Mouse (Mus musculus) ES-Bruce4 (cell line): Measurements from ENCODE around the gene Sdhaf2. TPM values are rescaled to one million over a fixed set of nuclear protein-coding genes. Genes with fewer than 3 reads are reported as not detected.

Experiments used
- H3K27ac ChIP-seq: 2 replicates; pipeline ENCODE4 v1.5.1; 2012; ENCODE audit warnings: low read length, inconsistent platforms; ENCODE audit not compliant: insufficient read depth
- H3K27me3 ChIP-seq: 2 replicates; pipeline ENCODE4 v1.6.1; 2012; ENCODE audit warnings: mild to moderate bottlenecking, low read length, inconsistent platforms; ENCODE audit not compliant: control insufficient read depth, poor library complexity, insufficient read depth, severe bottlenecking
- H3K36me3 ChIP-seq: 2 replicates; pipeline ENCODE4 v1.6.1; 2012; ENCODE audit warnings: inconsistent platforms, mild to moderate bottlenecking, low read length, moderate library complexity; ENCODE audit not compliant: control insufficient read depth, poor library complexity, insufficient read depth, severe bottlenecking
- H3K4me1 ChIP-seq: one replicate; pipeline ENCODE4 v1.8.1; 2011; ENCODE audit warnings: low read length; ENCODE audit not compliant: control insufficient read depth, insufficient read depth
- H3K4me3 ChIP-seq: 2 replicates; pipeline ENCODE4 v1.5.1; 2011; ENCODE audit warnings: low read depth, mild to moderate bottlenecking, low read length
- H3K9ac ChIP-seq: 2 replicates; pipeline ENCODE4 v1.6.1; 2012; ENCODE audit warnings: low read depth, mild to moderate bottlenecking, inconsistent platforms; ENCODE audit not compliant: poor library complexity, severe bottlenecking
- H3K9me3 ChIP-seq: replicated peaks from 2 replicates; pipeline ENCODE4 v1.6.1; 2012; ENCODE audit warnings: mild to moderate bottlenecking, low read length, inconsistent platforms; ENCODE audit not compliant: control insufficient read depth, poor library complexity, insufficient read depth, severe bottlenecking
- CTCF ChIP-seq: IDR thresholded peaks from one replicate; pipeline ENCODE4 v1.8.1; 2011; ENCODE audit warnings: low read depth, low read length
- EP300 ChIP-seq: IDR thresholded peaks from 2 replicates; pipeline ENCODE4 v1.6.1; 2011; ENCODE audit warnings: low read depth, low read length; ENCODE audit not compliant: insufficient read depth
- POLR2A ChIP-seq: IDR thresholded peaks from one replicate; pipeline ENCODE4 v1.8.1; 2011; ENCODE audit warnings: low read length; ENCODE audit not compliant: insufficient read depth
- polyA plus RNA-seq: library from polyadenylated mRNA; stranded (reverse); fragments of >200 nt; gene quantifications from 2 replicates; pipeline ENCODE4 v1.2.4, GENCODE M21; 2011; ENCODE audit warnings: low read depth; ENCODE audit not compliant: missing spikeins, insufficient read depth, insufficient read length

Gene Sdhaf2
- polyA plus RNA-seq, 1 experiment = 39.6 TPM

GRCm38 (mm10) chr19:10510759-10511330, 15.1 kb downstream of the Sdhaf2 start:
- no peak overlapping the region for H3K9ac ChIP-seq
- peaks cover 19% of the 10 kb centered on the region for H3K36me3 ChIP-seq
- H3K27ac ChIP-seq = no peak overlapping the region
- H3K27me3 ChIP-seq = no peaks in the 10 kb centered on the region
- no peaks in the 10 kb centered on the region for H3K4me1 ChIP-seq
- TF ChIP-seq CTCF (no peak), EP300 (no peak), POLR2A (no peak)
- H3K9me3 ChIP-seq = no peaks in the 10 kb centered on the region
- no peak overlapping the region for H3K4me3 ChIP-seq

- Histone ChIP-seq H3K4me3 (no peak overlapping the region), H3K4me1 (peaks cover 1% of the 10 kb centered on the region), H3K36me3 (peaks cover 13% of the 10 kb centered on the region), H3K9ac (no peak overlapping the region), H3K27ac (no peak overlapping the region), H3K9me3 (no peaks in the 10 kb centered on the region), H3K27me3 (no peaks in the 10 kb centered on the region)
- TF ChIP-seq CTCF (peak; percentile 99), POLR2A (no peak), EP300 (no peak)
These were observed 23.4 kb downstream of the Sdhaf2 start for GRCm38 (mm10) chr19:10502571-10502970.

- peaks cover 3% of the 10 kb centered on the region; the same call in 1 of the 2 replicates for H3K36me3 ChIP-seq
- H3K9ac ChIP-seq = no peak overlapping the region
- H3K27me3 ChIP-seq = no peaks in the 10 kb centered on the region
- H3K4me1 ChIP-seq = peaks cover 1% of the 10 kb centered on the region
- no peaks in the 10 kb centered on the region for H3K9me3 ChIP-seq
- TF ChIP-seq EP300 (no peak), POLR2A (no peak), CTCF (no peak)
- H3K27ac ChIP-seq = no peak overlapping the region
- H3K4me3 ChIP-seq = no peak overlapping the region
These were observed 25.4 kb downstream of the Sdhaf2 start for GRCm38 (mm10) chr19:10500581-10500980.

GRCm38 (mm10) chr19:10497512-10498160, 28.3 kb downstream of the Sdhaf2 start:
- Histone ChIP-seq H3K27ac (no peak overlapping the region), H3K36me3 (peaks cover 3% of the 10 kb centered on the region; the same call in 1 of the 2 replicates), H3K4me3 (no peak overlapping the region), H3K9ac (no peak overlapping the region), H3K4me1 (peaks cover 1% of the 10 kb centered on the region), H3K9me3 (no peaks in the 10 kb centered on the region), H3K27me3 (no peaks in the 10 kb centered on the region)
- TF ChIP-seq CTCF (no peak), POLR2A (no peak), EP300 (no peak)

- H3K9ac ChIP-seq = no peak overlapping the region
- no peaks in the 10 kb centered on the region for H3K27me3 ChIP-seq
- no peak overlapping the region for H3K27ac ChIP-seq
- no peak overlapping the region for H3K4me3 ChIP-seq
- TF ChIP-seq POLR2A (no peak), EP300 (no peak), CTCF (no peak)
- no peaks in the 10 kb centered on the region for H3K9me3 ChIP-seq
- H3K4me1 ChIP-seq = no peaks in the 10 kb centered on the region
- peaks cover 3% of the 10 kb centered on the region; the same call in 1 of the 2 replicates for H3K36me3 ChIP-seq
These were observed 29.0 kb downstream of the Sdhaf2 start for GRCm38 (mm10) chr19:10496976-10497375.

DNA sequence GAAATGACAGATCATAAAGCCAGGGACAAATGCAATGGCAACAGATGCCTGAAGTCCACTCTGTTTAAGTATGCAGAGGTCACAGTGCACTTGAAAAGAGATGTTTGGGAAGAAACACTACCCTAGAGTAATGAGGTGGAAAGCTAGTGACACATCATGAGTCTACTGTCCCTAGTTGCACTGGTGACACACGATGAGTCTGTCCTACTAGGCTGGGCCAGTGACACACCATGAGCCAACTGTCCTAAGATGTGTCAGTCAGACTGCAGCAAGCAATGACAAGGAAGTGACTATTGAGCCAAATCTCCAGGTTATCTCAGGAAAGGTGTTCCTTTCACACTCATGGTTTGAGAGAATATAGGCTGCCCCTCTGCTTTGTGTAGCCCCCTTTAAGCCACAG, 30.3 kb downstream of the Sdhaf2 start:
- Histone ChIP-seq H3K9ac (no peak overlapping the region), H3K4me1 (no peaks in the 10 kb centered on the region), H3K27ac (no peak overlapping the region), H3K4me3 (no peak overlapping the region), H3K9me3 (no peaks in the 10 kb centered on the region), H3K27me3 (no peaks in the 10 kb centered on the region), H3K36me3 (no peaks in the 10 kb centered on the region)
- TF ChIP-seq EP300 = no peak
- TF ChIP-seq POLR2A = no peak
- TF ChIP-seq CTCF = no peak
